10 mouse cellular contexts compared by ENCODE assay signal in the genomic region with DNA sequence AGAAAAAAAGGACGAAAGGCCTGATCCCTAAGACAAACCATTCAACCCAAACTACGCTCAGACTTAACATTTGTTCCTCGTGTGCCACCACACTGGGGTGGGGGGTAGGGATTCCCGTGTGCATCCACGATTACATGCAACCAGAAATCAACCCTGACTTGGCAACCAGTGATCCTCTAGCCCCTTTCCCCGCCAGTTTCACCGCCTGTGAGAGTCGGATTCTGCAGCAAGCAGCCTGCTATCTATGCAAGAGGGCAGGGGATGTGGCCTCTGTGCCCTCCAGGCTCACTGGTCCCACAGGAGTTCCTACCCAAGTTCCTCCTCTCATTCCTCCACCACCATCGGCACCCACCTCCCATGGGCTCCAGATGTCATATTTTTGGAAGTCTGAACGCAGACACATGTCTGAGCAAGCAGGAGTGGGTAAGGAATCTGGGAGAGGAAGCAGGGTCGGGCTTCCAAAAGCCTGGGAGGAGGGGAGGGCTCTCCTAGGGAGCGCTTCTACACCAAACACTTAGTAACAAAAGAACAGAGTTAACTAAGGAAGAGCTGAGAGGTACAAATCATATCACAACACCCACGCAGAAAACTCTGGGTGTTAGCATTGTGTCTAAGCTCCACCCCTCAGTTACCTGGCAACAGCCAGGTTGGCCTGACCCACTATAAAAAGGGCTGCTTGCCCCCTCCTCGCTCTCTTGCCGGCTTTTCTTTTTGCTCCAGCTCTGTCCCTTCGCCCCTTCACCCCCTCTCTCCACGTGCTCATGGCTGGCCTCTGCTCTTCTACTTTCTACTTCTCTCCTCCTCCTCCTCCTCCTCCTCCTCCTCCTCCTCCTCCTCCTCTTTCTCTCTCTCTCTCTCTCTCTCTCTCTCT.
DNase-seq lines count a peak whose midpoint lies in the region; ATAC-seq lines count a peak whose summit lies in the region.
"Had no signal": no experiment of that assay in that cellular context is flagged by ENCODE, and none has a peak within 500 bp of the region (broad histone marks: within the 10 kb centered on the region; RNA-seq: fewer than 3 reads in every experiment).

No protein-coding gene starts in this region.

- no peak for ATAC-seq in heart, embryonic 13.5 days (ENCODE audit: extremely low read depth, insufficient number of reproducible peaks, low FRiP score, low TSS enrichment)
- ATAC-seq in heart, embryonic 12.5 days (ENCODE audit: insufficient number of reproducible peaks, low FRiP score): no peak
- ATAC-seq in limb, embryonic 13.5 days (ENCODE audit: low FRiP score, low read depth): 0 out of 2 replicates have a peak, but pooled peaks have one; percentile 16

- no peaks in the 10 kb centered on the region for H3K9me3 ChIP-seq in heart, embryonic 13.5 days
- no peaks in the 10 kb centered on the region for H3K9me3 ChIP-seq in heart, embryonic 12.5 days (replicated peaks)
- no peaks in the 10 kb centered on the region; the same call in 1 of the 2 replicates for H3K9me3 ChIP-seq in limb, embryonic 13.5 days

- H3K27ac ChIP-seq in heart, embryonic 13.5 days (replicated peaks): peak overlapping the region; percentile 30; the same call in 1 of the 2 replicates
- H3K27ac ChIP-seq in heart, embryonic 12.5 days (ENCODE audit: poor library complexity, severe bottlenecking): no peak overlapping the region
- peak overlapping the region; percentile 63; the same call in 1 of the 2 replicates for H3K27ac ChIP-seq in limb, embryonic 13.5 days
- H3K27ac ChIP-seq: liver, embryonic 14.5 days had no signal

- DNase-seq in right cerebral cortex, adult 18-20 months: peak; percentile 17
- DNase-seq in right cerebral cortex, postnatal 14 days: no peak
- peak; percentile 39 for DNase-seq in testis, postnatal 14 days (ENCODE audit: low spot score)
- DNase-seq in gastrocnemius, postnatal 25 days: no peak
- no peak for DNase-seq in gastrocnemius, postnatal 36 days

- H3K4me3 ChIP-seq in heart, embryonic 13.5 days: no peak overlapping the region
- no peak overlapping the region for H3K4me3 ChIP-seq in heart, embryonic 12.5 days
- H3K4me3 ChIP-seq in limb, embryonic 13.5 days: peak overlapping the region; percentile 19; the same call in 1 of the 2 replicates

- no peaks in the 10 kb centered on the region for H3K27me3 ChIP-seq in heart, embryonic 13.5 days (replicated peaks)
- no peaks in the 10 kb centered on the region; the same call in none of the 2 replicates for H3K27me3 ChIP-seq in heart, embryonic 12.5 days (replicated peaks)
- H3K27me3 ChIP-seq in limb, embryonic 13.5 days: 0 out of 2 replicates have a peak, but pooled peaks cover 5% of the 10 kb centered on the region
- H3K27me3 ChIP-seq: CH12.LX had no signal

- WGBS in heart, embryonic 13.5 days: 45% methylated on average over 17 of the region's 17 CpGs
- WGBS in heart, embryonic 12.5 days: 50% methylated on average over 17 of the region's 17 CpGs
- 41% methylated on average over 17 of the region's 17 CpGs for WGBS in limb, embryonic 13.5 days

- H3K9ac ChIP-seq in heart, embryonic 13.5 days: 0 out of 2 replicates have a peak overlapping the region, but pooled peaks have one; percentile 12
- no peak overlapping the region for H3K9ac ChIP-seq in heart, embryonic 12.5 days
- H3K9ac ChIP-seq in limb, embryonic 13.5 days: peak overlapping the region; percentile 54
- H3K9ac ChIP-seq: liver, embryonic 14.5 days had no signal

- H3K36me3 ChIP-seq in heart, embryonic 13.5 days: no peaks in the 10 kb centered on the region
- H3K36me3 ChIP-seq in heart, embryonic 12.5 days: no peaks in the 10 kb centered on the region
- H3K36me3 ChIP-seq in limb, embryonic 13.5 days: no peaks in the 10 kb centered on the region

- peak overlapping the region; percentile 30; the same call in 1 of the 2 replicates for H3K4me2 ChIP-seq in heart, embryonic 13.5 days
- no peak overlapping the region for H3K4me2 ChIP-seq in heart, embryonic 12.5 days
- H3K4me2 ChIP-seq in limb, embryonic 13.5 days (replicated peaks): peak overlapping the region; percentile 57

- intact Hi-C loops in gastrocnemius, postnatal 36 days (cut with DNase I): no loop called here

- peaks cover 17% of the 10 kb centered on the region for H3K4me1 ChIP-seq in heart, embryonic 13.5 days
- H3K4me1 ChIP-seq in heart, embryonic 12.5 days (replicated peaks): peaks cover 2% of the 10 kb centered on the region; the same call in 1 of the 2 replicates
- H3K4me1 ChIP-seq in limb, embryonic 13.5 days: peaks cover 22% of the 10 kb centered on the region

Comparison
In these comparisons a context has a peak if more than half of its experiments do, and no peak if none do; other contexts are left out.
1. DNase-seq: peak in right cerebral cortex, adult 18-20 months (single experiment) and testis, postnatal 14 days (single experiment); none in right cerebral cortex, postnatal 14 days (single experiment), gastrocnemius, postnatal 25 days (single experiment) and gastrocnemius, postnatal 36 days (0 of 2).